Mouse (Mus musculus) thymus, adult 2 months (tissue): ENCODE data around the gene Iscu. TPM values are rescaled to one million over a fixed set of nuclear protein-coding genes. Genes with fewer than 3 reads are reported as not detected.

Source experiments
- DNase-seq: peaks from one replicate; pipeline ENCODE4 v3.0.0; 2021
- H3K27ac ChIP-seq: fragments of 200-500 bp; 2 replicates; pipeline ENCODE4 v1.5.1; 2012; ENCODE audit warnings: low read length, control low read depth; ENCODE audit not compliant: control insufficient read depth, insufficient read depth
- H3K27me3 ChIP-seq: fragments of 200-500 bp; 2 replicates; pipeline ENCODE4 v1.6.1; 2012; ENCODE audit warnings: mild to moderate bottlenecking, low read length, moderate library complexity, mixed read lengths; ENCODE audit not compliant: control insufficient read depth, insufficient read depth
- H3K36me3 ChIP-seq: fragments of 200-500 bp; 2 replicates; pipeline ENCODE4 v1.6.1; 2012; ENCODE audit warnings: mild to moderate bottlenecking, low read length, moderate library complexity; ENCODE audit not compliant: control insufficient read depth, insufficient read depth
- H3K4me1 ChIP-seq: fragments of 200-500 bp; replicated peaks from 2 replicates; pipeline ENCODE4 v1.6.1; 2012; ENCODE audit warnings: low read length; ENCODE audit not compliant: control insufficient read depth, insufficient read depth
- H3K4me3 ChIP-seq: fragments of 200-500 bp; 2 replicates; pipeline ENCODE4 v1.5.1; 2012; ENCODE audit warnings: mild to moderate bottlenecking, low read length, control low read depth, moderate library complexity; ENCODE audit not compliant: control insufficient read depth, insufficient read depth
- CTCF ChIP-seq: fragments of 200-500 bp; IDR thresholded peaks from 2 replicates; pipeline ENCODE4 v1.5.1; 2012; ENCODE audit warnings: mild to moderate bottlenecking, control low read depth, low read length, moderate library complexity, borderline replicate concordance; ENCODE audit not compliant: control insufficient read depth, poor library complexity, insufficient read depth; ENCODE audit errors: extremely low read depth
- POLR2A ChIP-seq: fragments of 200-500 bp; IDR thresholded peaks from 2 replicates; pipeline ENCODE4 v1.6.1; 2012; ENCODE audit warnings: mild to moderate bottlenecking, low read length, control low read depth, moderate library complexity; ENCODE audit not compliant: control insufficient read depth, poor library complexity, insufficient read depth; ENCODE audit errors: extremely low read depth
- WGBS: fragments of 180-500 bp; shearing (Covaris S2); methylation state at CpG from one replicate; pipeline ENCODE4 v1.1.7; 2018; 5-methylcytosine and 5-hydroxymethylcytosine counted together
- polyA plus RNA-seq: library from polyadenylated mRNA; depleted of rRNA; stranded (reverse); fragments of >200 nt; gene quantifications from 2 replicates; pipeline ENCODE4 v1.2.3, GENCODE M21; 2012; rRNA removed

Gene Iscu
- polyA plus RNA-seq, 1 experiment = 93.7 TPM

GRCm38 (mm10) chr5:113825558-113825957 is 53.0 kb downstream of the Iscu start:
- peaks cover 47% of the 10 kb centered on the region for H3K4me1 ChIP-seq
- H3K4me3 ChIP-seq = peak overlapping the region; percentile 52
- 8% methylated on average over 7 of the region's 7 CpGs for WGBS
- no peaks in the 10 kb centered on the region for H3K27me3 ChIP-seq
- DNase-seq = peak; percentile 62
- H3K27ac ChIP-seq = peak overlapping the region; percentile 90
- TF ChIP-seq POLR2A = no peak
- no peak for TF ChIP-seq CTCF
- H3K36me3 ChIP-seq = peaks cover 14% of the 10 kb centered on the region; the same call in 1 of the 2 replicates

GRCm38 (mm10) chr5:113826619-113827018 is 54.1 kb downstream of the Iscu start:
- Histone ChIP-seq H3K4me3 (peak overlapping the region; percentile 3; the same call in 1 of the 2 replicates), H3K4me1 (peaks cover 57% of the 10 kb centered on the region), H3K36me3 (peaks cover 14% of the 10 kb centered on the region; the same call in 1 of the 2 replicates), H3K27ac (peak overlapping the region; percentile 36; the same call in 1 of the 2 replicates), H3K27me3 (no peaks in the 10 kb centered on the region)
- TF ChIP-seq CTCF (no peak), POLR2A (no peak)
- WGBS = 79% methylated on average over 4 of the region's 4 CpGs
- DNase-seq = no peak

Other genes starting within 250 kb of the Iscu start
- 28.8 and 32.6 TPM in 2 replicates for gene Cmklr1, start 122.3 kb upstream of the Iscu start, polyA plus RNA-seq
- gene 1700069L16Rik, start 48.0 kb upstream of the Iscu start, polyA plus RNA-seq = not detected in 2 replicates
- 8.0 and 8.2 TPM in 2 replicates for gene Ficd, start 36.9 kb upstream of the Iscu start, polyA plus RNA-seq
- gene Sart3, start 238 bp upstream of the Iscu start, polyA plus RNA-seq = 47.5 and 53.1 TPM in 2 replicates
- 8.8 and 11.7 TPM in 2 replicates for gene Tmem119, start 27.8 kb downstream of the Iscu start, polyA plus RNA-seq
- gene Selplg, start 59.9 kb downstream of the Iscu start, polyA plus RNA-seq = 755 and 783 TPM in 2 replicates
- 67.8 and 78.3 TPM in 2 replicates for gene Coro1c, start 136.0 kb downstream of the Iscu start, polyA plus RNA-seq
- 10.7 and 11.6 TPM in 2 replicates for gene Ssh1, start 221.1 kb downstream of the Iscu start, polyA plus RNA-seq
- 0.11 and 0.36 TPM in 2 replicates for gene Dao, start 231.0 kb downstream of the Iscu start, polyA plus RNA-seq